Mouse (Mus musculus): ENCODE data around the gene Kdm5b.

DNA sequence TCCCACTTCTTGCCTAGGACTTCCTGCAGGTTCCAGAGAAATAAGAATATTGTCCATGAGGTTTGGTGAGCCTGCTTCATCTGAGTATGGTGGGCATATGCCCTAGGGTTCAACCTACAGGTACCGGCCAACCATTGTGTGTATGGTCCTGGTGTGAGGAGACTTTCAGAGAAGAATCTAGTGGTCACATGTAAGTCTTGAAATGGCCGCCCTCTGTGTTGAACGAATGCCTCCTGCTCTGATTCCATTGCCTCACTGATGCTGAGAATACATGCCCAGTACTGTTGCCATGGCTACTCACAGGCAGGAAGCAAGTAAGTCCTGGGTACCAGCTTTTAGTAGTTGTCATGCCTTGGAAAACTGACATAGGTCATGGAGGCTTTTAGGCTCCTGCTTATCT lies 76.3 kb downstream of the Kdm5b start:
- TF ChIP-seq POLR2A (IDR thresholded peaks at IDR 0.05; ENCODE audit: borderline replicate concordance, low read depth, low read length) = no peak
- no peak for TF ChIP-seq CTCF (IDR thresholded peaks at IDR 0.05; ENCODE audit: low read depth, low read length)
